Mouse (Mus musculus): ENCODE measurements at regions not wholly inside any gene's neighbourhood (a gene's known extent, or its start where the extent isn't known, plus 50 kb on each side); places are given as distances from the start of the nearest gene placed in this dataset.

DNA sequence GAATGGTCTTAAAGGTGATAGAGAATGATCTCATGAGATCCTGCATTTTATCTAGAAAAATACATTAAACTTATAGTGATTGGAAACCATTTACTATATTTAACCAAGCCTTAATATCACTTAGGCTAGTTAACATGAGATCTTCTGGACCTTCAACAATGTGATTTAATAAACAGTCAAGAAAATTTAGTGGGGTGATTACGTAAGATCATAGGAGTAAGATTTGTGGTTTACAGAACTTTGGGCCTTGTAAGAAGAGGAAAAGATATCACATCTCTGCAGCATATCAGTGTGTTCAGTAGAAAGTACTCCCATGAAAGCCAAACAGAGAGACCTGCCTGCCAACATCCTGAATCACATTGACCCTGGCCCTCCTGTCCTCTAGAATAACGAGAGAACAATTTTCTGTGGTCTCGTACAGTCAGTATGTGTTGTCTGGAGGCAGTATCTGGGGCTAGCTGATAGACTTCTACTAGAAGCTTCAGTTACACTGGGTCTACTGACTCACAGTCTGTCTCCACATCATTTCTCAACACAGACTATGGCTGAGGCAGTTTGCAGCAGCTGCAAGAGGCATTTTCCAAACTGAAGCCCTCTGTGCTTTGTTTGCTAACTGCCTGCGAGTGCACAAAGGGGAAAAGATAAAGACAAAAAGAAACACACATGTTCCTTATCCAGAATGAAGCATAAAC is 619.7 kb upstream of the Kif18a start:
- 45% methylated on average over 4 of the region's 4 CpGs for WGBS
- intact Hi-C loops (cut with DNase I) = no loop called here
- DNase-seq = no peak
- H3K4me3 ChIP-seq = no peak overlapping the region
- no peak for TF ChIP-seq CTCF (IDR thresholded peaks at IDR 0.05)
- TF ChIP-seq EP300 (IDR thresholded peaks at IDR 0.05; ENCODE audit: insufficient read depth, low read depth, low read length) = no peak
- no peak for TF ChIP-seq POLR2A (IDR thresholded peaks at IDR 0.05; ENCODE audit: insufficient read depth, low read depth, low read length)
- H3K36me3 ChIP-seq (ENCODE audit: control insufficient read depth, insufficient read depth, low read length) = no peaks in the 10 kb centered on the region
- no peak overlapping the region for H3K9ac ChIP-seq (ENCODE audit: low read depth, low read length)
- H3K4me1 ChIP-seq (ENCODE audit: control insufficient read depth, insufficient read depth, low read length) = no peaks in the 10 kb centered on the region
- H3K27me3 ChIP-seq (ENCODE audit: control insufficient read depth, insufficient read depth, low read length) = no peaks in the 10 kb centered on the region
- H3K79me2 ChIP-seq (replicated peaks; ENCODE audit: control insufficient read depth, insufficient read depth, low read length) = no peaks in the 10 kb centered on the region
- H3K27ac ChIP-seq = no peak overlapping the region

DNA sequence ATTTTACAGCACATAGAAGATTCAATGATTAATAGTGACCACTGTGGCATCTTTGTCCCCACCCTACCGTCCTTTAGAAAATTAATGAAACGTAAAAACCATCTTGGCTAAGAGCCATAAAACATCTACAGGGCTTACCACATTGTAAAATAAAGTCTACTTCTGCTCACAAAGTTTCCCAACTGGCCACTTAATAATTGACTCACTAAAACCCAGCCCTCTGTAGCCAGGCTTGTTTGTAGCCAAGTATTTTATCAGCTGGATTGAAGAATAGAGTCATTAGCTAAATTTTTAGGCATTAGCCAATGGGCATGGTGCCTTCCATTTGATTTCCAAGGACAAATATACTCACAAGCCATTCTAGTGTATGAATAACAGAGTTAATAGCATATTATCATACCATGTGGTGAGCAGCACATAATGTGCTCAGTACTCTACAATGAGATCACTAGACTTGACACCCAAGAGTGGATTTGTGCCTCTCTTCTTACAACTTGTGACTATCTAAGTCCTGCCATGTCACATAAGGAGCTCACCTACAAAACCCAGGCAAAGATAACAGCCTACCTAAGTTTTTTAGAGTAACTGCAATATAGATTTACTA is 602.7 kb upstream of the Kif18a start:
- no peak overlapping the region for H3K9ac ChIP-seq (ENCODE audit: low read depth, low read length)
- no peaks in the 10 kb centered on the region for H3K27me3 ChIP-seq (ENCODE audit: control insufficient read depth, insufficient read depth, low read length)
- DNase-seq = no peak
- no peak for TF ChIP-seq EP300 (IDR thresholded peaks at IDR 0.05; ENCODE audit: insufficient read depth, low read depth, low read length)
- TF ChIP-seq CTCF (IDR thresholded peaks at IDR 0.05) = no peak
- no peak for TF ChIP-seq POLR2A (IDR thresholded peaks at IDR 0.05; ENCODE audit: insufficient read depth, low read depth, low read length)
- no peak overlapping the region for H3K27ac ChIP-seq
- no peaks in the 10 kb centered on the region for H3K79me2 ChIP-seq (replicated peaks; ENCODE audit: control insufficient read depth, insufficient read depth, low read length)
- no peaks in the 10 kb centered on the region for H3K36me3 ChIP-seq (ENCODE audit: control insufficient read depth, insufficient read depth, low read length)
- intact Hi-C loops (cut with DNase I) = no loop called here
- no peaks in the 10 kb centered on the region for H3K4me1 ChIP-seq (ENCODE audit: control insufficient read depth, insufficient read depth, low read length)
- 72% methylated on average over 2 of the region's 2 CpGs for WGBS
- no peak overlapping the region for H3K4me3 ChIP-seq

DNA sequence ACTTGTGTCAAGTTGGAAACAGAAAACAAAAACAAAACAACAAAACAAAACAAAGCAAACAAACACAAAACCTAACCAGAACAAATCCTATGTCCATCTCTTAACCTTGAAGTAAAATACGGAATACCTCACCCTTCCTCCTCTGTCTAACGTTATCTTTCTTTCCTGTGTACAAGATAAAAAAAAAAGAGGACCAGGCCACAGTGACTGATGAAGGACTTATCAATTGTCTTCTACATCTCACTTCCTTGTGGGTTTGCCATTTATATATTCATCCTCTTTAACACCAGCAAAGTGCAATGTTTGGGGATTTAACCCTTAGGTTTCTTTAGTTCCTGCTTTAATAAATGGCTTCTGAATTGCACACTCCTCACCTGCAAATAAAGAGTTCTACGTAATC is 599.0 kb upstream of the Kif18a start:
- intact Hi-C loops (cut with DNase I) = no loop called here
- TF ChIP-seq EP300 (IDR thresholded peaks at IDR 0.05; ENCODE audit: insufficient read depth, low read depth, low read length) = no peak
- TF ChIP-seq CTCF (IDR thresholded peaks at IDR 0.05) = no peak
- TF ChIP-seq POLR2A (IDR thresholded peaks at IDR 0.05; ENCODE audit: insufficient read depth, low read depth, low read length) = no peak
- WGBS = 57% methylated on average over 3 of the region's 3 CpGs
- Histone ChIP-seq H3K9ac (ENCODE audit: low read depth, low read length) (no peak overlapping the region), H3K36me3 (ENCODE audit: control insufficient read depth, insufficient read depth, low read length) (no peaks in the 10 kb centered on the region), H3K27me3 (ENCODE audit: control insufficient read depth, insufficient read depth, low read length) (no peaks in the 10 kb centered on the region), H3K27ac (no peak overlapping the region), H3K79me2 (replicated peaks; ENCODE audit: control insufficient read depth, insufficient read depth, low read length) (no peaks in the 10 kb centered on the region), H3K4me3 (no peak overlapping the region), H3K4me1 (ENCODE audit: control insufficient read depth, insufficient read depth, low read length) (no peaks in the 10 kb centered on the region)
- no peak for DNase-seq

DNA sequence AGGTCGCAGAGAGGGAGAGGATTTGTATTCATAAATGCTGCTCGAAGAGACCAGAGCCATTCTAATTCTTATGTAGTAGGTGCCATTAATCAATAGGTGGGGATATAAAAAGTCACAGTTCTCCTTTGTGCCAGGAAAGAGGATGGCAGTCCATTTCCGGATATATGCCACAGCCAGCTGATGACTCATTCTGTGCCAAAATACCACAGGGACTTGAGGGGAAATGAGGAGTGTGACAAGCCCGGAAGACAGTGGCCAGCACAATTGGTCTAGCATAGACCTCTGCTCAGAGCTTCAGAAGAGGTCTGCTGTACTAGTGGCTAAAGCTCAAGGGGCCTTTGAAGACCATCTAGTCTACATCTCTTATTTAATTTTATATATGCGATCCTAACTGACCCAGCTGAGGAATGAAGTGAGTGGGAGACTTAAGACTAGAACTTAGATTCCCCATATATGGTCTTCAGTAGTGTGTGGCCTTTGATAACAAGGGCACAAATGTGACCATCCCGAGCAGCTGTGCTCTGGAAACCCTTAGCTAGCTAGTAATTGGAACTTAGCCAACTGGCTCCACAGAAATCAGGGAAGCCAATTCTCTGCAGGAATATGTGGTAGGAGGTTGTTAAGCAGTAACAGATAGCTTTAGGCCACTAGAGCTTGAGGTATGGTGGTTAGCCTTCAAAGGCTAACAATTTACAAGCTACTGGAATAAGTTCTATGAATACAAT is 594.4 kb upstream of the Kif18a start:
- intact Hi-C loops (cut with DNase I) = no loop called here
- Histone ChIP-seq H3K27ac (no peak overlapping the region), H3K36me3 (ENCODE audit: control insufficient read depth, insufficient read depth, low read length) (no peaks in the 10 kb centered on the region), H3K4me1 (ENCODE audit: control insufficient read depth, insufficient read depth, low read length) (no peaks in the 10 kb centered on the region), H3K27me3 (ENCODE audit: control insufficient read depth, insufficient read depth, low read length) (no peaks in the 10 kb centered on the region), H3K9ac (ENCODE audit: low read depth, low read length) (no peak overlapping the region), H3K4me3 (no peak overlapping the region), H3K79me2 (replicated peaks; ENCODE audit: control insufficient read depth, insufficient read depth, low read length) (no peaks in the 10 kb centered on the region)
- DNase-seq = no peak
- TF ChIP-seq EP300 (IDR thresholded peaks at IDR 0.05; ENCODE audit: insufficient read depth, low read depth, low read length) (no peak), CTCF (IDR thresholded peaks at IDR 0.05) (no peak), POLR2A (IDR thresholded peaks at IDR 0.05; ENCODE audit: insufficient read depth, low read depth, low read length) (no peak)
- WGBS = 27% methylated on average over 6 of the region's 6 CpGs

DNA sequence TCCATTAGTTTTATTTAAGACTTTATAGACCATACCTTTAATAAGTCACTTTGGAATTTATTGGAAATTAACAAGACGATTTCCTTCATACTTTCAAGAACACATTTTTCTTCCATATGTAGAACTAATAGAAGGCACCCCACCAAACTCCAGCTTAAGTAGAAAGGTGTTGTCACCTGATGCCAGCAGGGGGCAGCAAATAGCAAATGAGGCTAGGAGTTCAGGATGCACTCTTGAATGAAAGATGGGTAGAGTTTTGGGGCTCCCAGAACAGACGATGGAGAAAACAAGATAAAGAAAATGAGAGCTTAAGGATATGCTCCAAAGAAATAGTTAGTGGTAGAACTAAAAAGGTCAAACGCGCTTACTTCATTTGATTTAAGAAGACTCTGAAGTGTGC is 590.4 kb upstream of the Kif18a start:
- peak in 1 of 2 experiments; percentile 23 for DNase-seq
- Histone ChIP-seq H3K4me3 (no peak overlapping the region), H3K27me3 (ENCODE audit: control insufficient read depth, insufficient read depth, low read length) (no peaks in the 10 kb centered on the region), H3K79me2 (replicated peaks; ENCODE audit: control insufficient read depth, insufficient read depth, low read length) (no peaks in the 10 kb centered on the region), H3K27ac (no peak overlapping the region), H3K4me1 (ENCODE audit: control insufficient read depth, insufficient read depth, low read length) (no peaks in the 10 kb centered on the region), H3K36me3 (ENCODE audit: control insufficient read depth, insufficient read depth, low read length) (no peaks in the 10 kb centered on the region), H3K9ac (ENCODE audit: low read depth, low read length) (no peak overlapping the region)
- 57% methylated on average over 4 of the region's 4 CpGs for WGBS
- TF ChIP-seq EP300 (IDR thresholded peaks at IDR 0.05; ENCODE audit: insufficient read depth, low read depth, low read length) (no peak), CTCF (IDR thresholded peaks at IDR 0.05) (peak; percentile 72), POLR2A (IDR thresholded peaks at IDR 0.05; ENCODE audit: insufficient read depth, low read depth, low read length) (no peak)
- intact Hi-C loops (cut with DNase I) = loop anchor here (2.0 kb wide), 1 partner anchor 1005 kb away; no protein-coding TSS in a partner anchor

Measured in heart, adult 2 months (tissue).